Mouse (Mus musculus) liver, embryonic 14.5 days (tissue): Measurements from ENCODE around the gene Gm10300. TPM values are rescaled to one million over a fixed set of nuclear protein-coding genes. Genes with fewer than 3 reads are reported as not detected.
A peak's percentile ranks its signal among the peaks of the same experiment; 100 is the strongest.

ENCODE experiments used
- ATAC-seq: fragments of 200-750 bp; cut with Nextera tagmentation; 2 replicates; pipeline ENCODE4 v1.8.0; 2017; ENCODE audit warnings: moderate number of reproducible peaks, mild to moderate bottlenecking, moderate library complexity; ENCODE audit not compliant: insufficient read depth
- DNase-seq, 3 experiments: peaks; one replicate each; pipeline ENCODE4 v3.0.0-alpha.2; 2012 to 2013; ENCODE audit warnings: low read depth in 3 of 3, low spot score in 3 of 3
- H3K27ac ChIP-seq: fragments of 300-500 bp; sonication (generic); 2 replicates; pipeline ENCODE4 v1.5.1; 2014; ENCODE audit warnings: moderate library complexity, mild to moderate bottlenecking, control low read depth, inconsistent platforms
- H3K27me3 ChIP-seq: fragments of 300-500 bp; sonication (generic); 2 replicates; pipeline ENCODE4 v1.6.1; 2014; ENCODE audit warnings: mild to moderate bottlenecking, low read length, moderate library complexity; ENCODE audit not compliant: control insufficient read depth, insufficient read depth
- H3K36me3 ChIP-seq: fragments of 300-500 bp; sonication (generic); replicated peaks from 2 replicates; pipeline ENCODE4 v1.6.1; 2014; ENCODE audit warnings: low read depth; ENCODE audit not compliant: control insufficient read depth, insufficient read depth
- H3K4me1 ChIP-seq, 2 experiments: fragments of 200-500 bp in 1 of 2; fragments of 300-500 bp in 1 of 2; sonication (generic) in 1 of 2; replicated peaks; 2 replicates each; pipeline ENCODE4 v1.6.1; 2012 to 2014; ENCODE audit warnings: antibody characterized with exemption in 1 of 2, inconsistent platforms in 1 of 2, low read length in 1 of 2; ENCODE audit not compliant: control insufficient read depth in 2 of 2, insufficient read depth in 2 of 2
- H3K4me2 ChIP-seq: fragments of 300-500 bp; sonication (generic); 2 replicates; pipeline ENCODE4 v1.6.1; 2014; ENCODE audit warnings: low read depth, mild to moderate bottlenecking, control low read depth, moderate library complexity
- H3K4me3 ChIP-seq, 2 experiments: fragments of 200-500 bp in 1 of 2; fragments of 300-500 bp in 1 of 2; sonication (generic) in 1 of 2; 2 replicates each; pipeline ENCODE4 v1.5.1; 2012 to 2014; ENCODE audit warnings: low read depth in 2 of 2, low read length in 2 of 2, mild to moderate bottlenecking in 2 of 2, control low read depth in 1 of 2, inconsistent platforms in 1 of 2, moderate library complexity in 1 of 2; ENCODE audit not compliant: insufficient read depth in 1 of 2
- H3K9ac ChIP-seq: fragments of 300-500 bp; sonication (generic); replicated peaks from 2 replicates; pipeline ENCODE4 v1.6.1; 2014; ENCODE audit warnings: mild to moderate bottlenecking, control low read depth, moderate library complexity
- H3K9me3 ChIP-seq: fragments of 300-500 bp; sonication (generic); 2 replicates; pipeline ENCODE4 v1.6.1; 2016; ENCODE audit warnings: low read length, mixed read lengths; ENCODE audit not compliant: control insufficient read depth
- CTCF ChIP-seq: IDR thresholded peaks from 2 replicates; pipeline ENCODE4 v1.5.1; 2016; ENCODE audit warnings: antibody characterized with exemption, low read depth, control low read depth
- EP300 ChIP-seq: IDR thresholded peaks from 2 replicates; pipeline ENCODE4 v1.6.1; 2016; ENCODE audit warnings: antibody characterized with exemption, low read depth
- WGBS: fragments of 180-500 bp; shearing (Covaris S2); extraction: QIAGEN DNeasy Blood & Tissue Kit; methylation state at CpG from one replicate; pipeline ENCODE4 v1.1.7; 2014; ENCODE audit not compliant: insufficient replicate concordance; 5-methylcytosine and 5-hydroxymethylcytosine counted together
- polyA plus RNA-seq, 2 experiments: library from polyadenylated mRNA; depleted of rRNA in 1 of 2; stranded (reverse) in 1 of 2; unstranded in 1 of 2; fragments of >200 nt; fragmentation: Nextera tagmentation in 1 of 2; extraction: Ambion mirVana in 1 of 2; gene quantifications; 2 replicates each; pipeline versions ENCODE4 v1.2.1 to v1.2.3; 2012 to 2014

Gm10300 gene
- polyA plus RNA-seq, 2 experiments = 0.15 to 0.32 TPM

DNA sequence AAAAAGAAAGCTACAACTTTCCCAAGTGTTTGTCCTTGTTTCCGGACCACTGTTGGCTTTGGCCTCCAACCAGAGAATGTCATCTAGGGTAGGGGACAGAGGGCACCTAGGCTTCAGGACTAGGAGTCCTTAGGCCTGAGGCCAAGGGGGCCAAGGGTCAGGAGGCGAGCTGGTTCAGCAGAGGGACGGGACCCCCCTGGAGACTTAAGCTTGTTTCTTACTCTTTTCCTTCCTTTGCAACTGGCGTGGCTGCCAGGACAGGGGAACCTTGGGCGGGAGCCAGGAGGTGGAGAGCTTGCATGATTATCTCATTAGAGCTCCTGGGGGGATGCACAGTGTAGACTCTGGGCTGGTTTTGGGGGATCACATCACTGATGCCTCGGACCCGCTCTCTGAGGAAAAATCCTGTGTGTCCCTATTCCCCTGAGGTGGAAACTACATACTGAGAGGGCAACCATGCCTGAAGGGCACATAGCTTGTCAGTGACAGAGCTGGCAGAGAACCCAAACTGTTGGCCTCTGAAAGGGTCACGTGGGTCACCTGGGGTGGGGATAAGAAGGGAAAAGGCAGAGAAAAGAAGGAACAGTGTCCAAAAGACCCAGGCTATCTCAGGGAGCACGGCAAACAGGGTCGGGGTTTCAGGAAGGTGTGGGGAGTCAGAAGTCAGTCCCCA lies 8.3 kb upstream of the Gm10300 start:
- Histone ChIP-seq H3K4me3 (peak overlapping the region; percentile 28 to 42; a peak in 2 of 4 replicates), H3K4me1 (peaks cover 90 to 94% of the 10 kb centered on the region in 2 experiments), H3K9ac (peak overlapping the region; percentile 53), H3K36me3 (peaks cover 86% of the 10 kb centered on the region), H3K4me2 (peak overlapping the region; percentile 100), H3K9me3 (no peaks in the 10 kb centered on the region), H3K27me3 (no peaks in the 10 kb centered on the region), H3K27ac (peak overlapping the region; percentile 77)
- ATAC-seq = no peak
- TF ChIP-seq CTCF (no peak), EP300 (no peak)
- WGBS = 67% methylated on average over 10 of the region's 10 CpGs
- DNase-seq = no peak

- H3K4me3 ChIP-seq = peak overlapping the region; percentile 24 to 42
- peak; percentile 69 for ATAC-seq
Measured at GRCm38 (mm10) chr4:132067112-132067937, 7.2 kb upstream of the Gm10300 start.

GRCm38 (mm10) chr4:132067938-132068235 lies 6.6 kb upstream of the Gm10300 start:
- no peaks in the 10 kb centered on the region for H3K27me3 ChIP-seq
- H3K4me2 ChIP-seq = peak overlapping the region; percentile 100
- TF ChIP-seq CTCF (no peak), EP300 (no peak)
- peaks cover 91% of the 10 kb centered on the region for H3K36me3 ChIP-seq
- peaks cover 90 to 93% of the 10 kb centered on the region in 2 experiments for H3K4me1 ChIP-seq
- H3K9me3 ChIP-seq = no peaks in the 10 kb centered on the region
- H3K4me3 ChIP-seq = peak overlapping the region; percentile 24 to 42
- 68% methylated on average over 2 of the region's 2 CpGs for WGBS
- peak overlapping the region; percentile 62 for H3K9ac ChIP-seq
- ATAC-seq (no peak), DNase-seq (no peak)
- H3K27ac ChIP-seq = peak overlapping the region; percentile 77

More at GRCm38 (mm10) chr4:132067112-132067937, 7.2 kb upstream of the Gm10300 start:
- 60% methylated on average over 14 of the region's 14 CpGs for WGBS
- Histone ChIP-seq H3K36me3 (peaks cover 90% of the 10 kb centered on the region), H3K4me2 (peak overlapping the region; percentile 100), H3K27me3 (no peaks in the 10 kb centered on the region), H3K9me3 (no peaks in the 10 kb centered on the region), H3K4me1 (peaks cover 90 to 93% of the 10 kb centered on the region in 2 experiments), H3K27ac (peak overlapping the region; percentile 77), H3K9ac (peak overlapping the region; percentile 62)
- TF ChIP-seq EP300 = peak; percentile 39; the same call in 1 of the 2 replicates
- no peak for TF ChIP-seq CTCF
- DNase-seq = no peak

GRCm38 (mm10) chr4:132071674-132072073 lies 2.8 kb upstream of the Gm10300 start:
- TF ChIP-seq EP300 = no peak
- TF ChIP-seq CTCF = no peak
- H3K4me1 ChIP-seq = peaks cover 69 to 76% of the 10 kb centered on the region in 2 experiments

DNA sequence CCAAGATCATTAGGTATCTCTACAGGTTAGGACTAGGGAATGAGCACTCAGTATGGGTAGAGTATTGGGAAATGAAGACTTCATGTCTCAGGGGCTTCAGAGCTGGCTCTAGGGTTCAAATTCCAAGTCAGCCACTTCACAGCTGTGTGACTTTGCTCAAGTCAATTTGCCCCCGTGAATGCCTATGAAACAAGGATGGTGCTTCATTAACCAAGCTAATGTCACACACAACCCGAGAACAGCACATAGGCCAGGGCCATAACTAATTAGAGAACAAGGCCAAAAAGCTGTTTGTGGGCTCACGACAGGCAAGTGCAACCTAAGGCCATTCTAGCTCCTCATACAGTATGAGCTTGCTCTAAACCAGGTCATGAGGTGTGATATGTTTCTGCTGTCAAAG lies 2.3 kb upstream of the Gm10300 start:
- Histone ChIP-seq H3K9me3 (no peaks in the 10 kb centered on the region), H3K4me3 (peak overlapping the region; percentile 88 to 94), H3K9ac (peak overlapping the region; percentile 98), H3K4me2 (peak overlapping the region; percentile 100), H3K36me3 (peaks cover 59% of the 10 kb centered on the region), H3K27ac (peak overlapping the region; percentile 94), H3K27me3 (no peaks in the 10 kb centered on the region), H3K4me1 (peaks cover 67 to 74% of the 10 kb centered on the region in 2 experiments)
- TF ChIP-seq CTCF = no peak
- TF ChIP-seq EP300 = no peak
- 75% methylated on average over 3 of the region's 3 CpGs for WGBS
- DNase-seq = no peak
- ATAC-seq = no peak

More at GRCm38 (mm10) chr4:132071674-132072073, 2.8 kb upstream of the Gm10300 start:
- H3K9ac ChIP-seq = peak overlapping the region; percentile 98
- no peak for ATAC-seq
- peaks cover 64% of the 10 kb centered on the region for H3K36me3 ChIP-seq
- DNase-seq = no peak
- no peaks in the 10 kb centered on the region for H3K9me3 ChIP-seq
- 88% methylated on average over 2 of the region's 2 CpGs for WGBS
- peak overlapping the region; percentile 88 to 94 for H3K4me3 ChIP-seq
- H3K27me3 ChIP-seq = no peaks in the 10 kb centered on the region
- H3K27ac ChIP-seq = peak overlapping the region; percentile 94
- peak overlapping the region; percentile 100 for H3K4me2 ChIP-seq
